Mouse (Mus musculus) embryonic fibroblast, embryonic 13.5 days (primary cell): Measurements from ENCODE around the gene Hbq1b. TPM values are rescaled to one million over a fixed set of nuclear protein-coding genes. Genes with fewer than 3 reads are reported as not detected.

Source experiments
- H3K27ac ChIP-seq: 2 replicates; pipeline ENCODE4 v1.5.1; 2012; ENCODE audit warnings: low read length, control low read depth, inconsistent platforms; ENCODE audit not compliant: insufficient read depth
- H3K4me1 ChIP-seq: 2 replicates; pipeline ENCODE4 v1.6.1; 2011; ENCODE audit warnings: low read length; ENCODE audit not compliant: control insufficient read depth, insufficient read depth
- H3K4me3 ChIP-seq: 2 replicates; pipeline ENCODE4 v1.5.1; 2011; ENCODE audit warnings: mild to moderate bottlenecking, control low read depth, low read length; ENCODE audit not compliant: insufficient read depth
- CTCF ChIP-seq: IDR thresholded peaks from 2 replicates; pipeline ENCODE4 v1.5.1; 2011; ENCODE audit warnings: mild to moderate bottlenecking, control low read depth, low read length, moderate library complexity, borderline replicate concordance; ENCODE audit not compliant: insufficient read depth
- POLR2A ChIP-seq: IDR thresholded peaks from 2 replicates; pipeline ENCODE4 v1.6.1; 2011; ENCODE audit warnings: low read depth, mild to moderate bottlenecking, control low read depth, low read length, moderate library complexity
- polyA plus RNA-seq: library from polyadenylated mRNA; stranded (reverse); fragments of >200 nt; gene quantifications from 2 replicates; pipeline ENCODE4 v1.2.4, GENCODE M21; 2011; ENCODE audit warnings: low read depth; ENCODE audit not compliant: missing spikeins, insufficient read length

The Hbq1b gene
- polyA plus RNA-seq, 1 experiment: not detected

DNA sequence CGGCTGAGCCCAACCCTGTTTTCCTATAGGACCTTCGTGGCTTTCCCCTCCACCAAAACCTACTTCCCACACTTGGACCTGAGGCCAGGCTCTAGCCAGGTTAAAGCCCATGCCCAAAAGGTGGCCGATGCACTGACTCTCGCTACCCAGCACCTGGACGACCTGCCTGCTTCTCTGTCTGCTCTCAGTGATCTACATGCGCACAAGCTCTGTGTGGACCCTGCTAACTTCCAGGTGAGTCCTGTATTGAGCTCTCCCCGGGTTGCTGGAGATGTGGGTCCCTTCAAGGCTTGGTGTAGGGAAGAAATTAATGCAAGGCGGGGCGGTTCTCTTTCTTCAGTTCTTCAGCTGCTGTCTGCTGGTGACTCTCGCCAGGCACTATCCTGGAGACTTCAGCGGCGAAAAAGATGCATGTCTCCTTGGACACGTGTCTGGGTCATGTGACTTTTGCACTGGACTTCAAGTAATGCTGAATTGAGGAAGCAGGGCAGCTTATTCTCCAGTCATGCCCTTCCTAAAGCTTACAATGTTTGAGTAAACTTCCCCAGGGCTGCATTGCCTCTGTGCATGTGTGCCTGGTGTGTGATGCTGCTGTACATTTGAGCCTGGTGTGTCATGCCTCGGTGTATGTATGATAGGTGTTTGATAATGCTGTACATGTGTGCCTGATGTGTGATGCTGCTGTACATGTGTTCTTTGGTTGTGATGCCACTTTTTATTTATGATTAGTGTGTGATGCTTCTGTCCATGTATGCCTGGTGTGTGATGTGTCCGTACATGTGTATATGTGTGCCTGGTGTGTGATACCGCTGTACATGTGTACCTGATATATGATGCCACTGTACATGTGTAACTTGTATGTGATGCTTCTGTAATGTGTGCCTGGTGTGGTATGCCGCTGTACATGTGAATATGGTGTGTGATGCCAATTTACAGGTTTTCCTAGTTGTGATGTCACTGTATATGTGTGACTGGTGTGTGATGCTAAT, 13.8 kb downstream of the Hbq1b start:
- TF ChIP-seq POLR2A (no peak), CTCF (no peak)
- no peak overlapping the region for H3K4me3 ChIP-seq
- no peak overlapping the region for H3K27ac ChIP-seq
- H3K4me1 ChIP-seq: no peaks in the 10 kb centered on the region

DNA sequence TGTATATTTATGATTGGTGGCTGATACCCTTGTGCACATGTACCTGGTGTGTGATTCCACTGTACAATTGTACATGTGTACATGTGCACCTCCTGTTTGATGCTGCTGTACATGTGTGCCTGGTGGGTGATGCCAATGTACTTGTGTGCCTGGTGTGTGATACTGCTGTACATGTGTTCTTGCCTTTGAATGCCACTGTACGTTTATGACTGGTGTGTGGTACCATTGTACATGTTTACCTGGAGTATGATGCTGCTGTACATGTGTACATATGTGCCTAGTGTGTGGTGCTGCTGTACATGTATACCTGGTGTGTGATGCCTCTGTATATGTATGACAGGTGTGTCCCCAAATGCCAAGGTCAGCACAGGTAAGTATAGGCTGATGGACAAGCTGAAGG, 14.7 kb downstream of the Hbq1b start:
- Histone ChIP-seq H3K27ac (no peak overlapping the region), H3K4me1 (no peaks in the 10 kb centered on the region), H3K4me3 (no peak overlapping the region)
- TF ChIP-seq CTCF (no peak), POLR2A (no peak)

DNA sequence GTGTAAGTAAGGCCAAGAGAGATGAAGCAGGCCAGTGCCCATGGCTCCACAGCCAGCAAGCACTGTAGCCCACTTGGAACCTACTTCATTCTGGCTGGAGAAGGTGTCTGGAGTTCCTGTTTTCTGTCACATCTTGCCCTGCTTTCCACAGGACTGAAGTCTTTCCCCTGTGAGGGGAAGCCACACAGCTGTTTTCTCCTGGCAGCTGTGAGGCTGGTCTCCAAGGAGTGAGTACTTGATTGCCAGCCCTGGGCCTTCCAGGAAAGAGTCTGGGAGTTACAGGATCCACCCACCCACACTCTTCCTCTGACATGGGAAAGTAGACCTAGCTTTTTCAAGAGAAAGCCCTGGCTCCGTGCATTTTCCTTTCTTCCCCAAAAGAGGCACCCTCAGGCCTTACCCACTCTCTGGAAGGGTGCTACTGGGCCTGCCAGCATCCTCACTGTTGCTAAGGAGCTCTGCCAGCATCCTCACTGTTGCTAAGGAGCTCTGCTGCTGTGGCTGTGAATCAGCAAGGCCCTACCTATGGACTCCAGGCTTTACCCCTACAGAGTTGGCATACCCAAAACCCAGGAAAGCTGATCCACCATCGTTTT, 16.2 kb downstream of the Hbq1b start:
- H3K27ac ChIP-seq: no peak overlapping the region
- TF ChIP-seq POLR2A (no peak), CTCF (no peak)
- no peaks in the 10 kb centered on the region for H3K4me1 ChIP-seq
- H3K4me3 ChIP-seq: no peak overlapping the region

DNA sequence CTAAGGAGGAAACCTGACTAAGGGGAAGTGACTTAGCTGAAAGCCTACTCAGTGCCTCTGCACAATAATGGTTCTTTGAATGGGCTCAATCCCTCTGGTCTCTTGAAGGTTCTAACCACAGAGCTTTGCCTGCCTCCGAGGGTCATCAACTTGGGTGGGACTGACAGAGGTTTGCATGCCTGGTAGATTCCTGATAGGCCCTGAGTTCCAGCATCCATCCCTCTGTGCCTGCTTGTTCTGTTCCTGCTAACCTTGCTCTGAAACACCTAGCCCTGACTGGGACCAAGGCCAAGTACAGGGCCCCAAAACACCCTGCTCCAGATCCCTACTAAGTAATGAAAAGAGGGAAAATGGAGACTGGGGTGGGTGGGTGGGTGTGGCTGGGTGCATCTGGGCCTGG, 16.7 kb downstream of the Hbq1b start:
- H3K4me1 ChIP-seq: no peaks in the 10 kb centered on the region
- no peak for TF ChIP-seq POLR2A
- no peak for TF ChIP-seq CTCF
- H3K4me3 ChIP-seq: no peak overlapping the region
- H3K27ac ChIP-seq: no peak overlapping the region

DNA sequence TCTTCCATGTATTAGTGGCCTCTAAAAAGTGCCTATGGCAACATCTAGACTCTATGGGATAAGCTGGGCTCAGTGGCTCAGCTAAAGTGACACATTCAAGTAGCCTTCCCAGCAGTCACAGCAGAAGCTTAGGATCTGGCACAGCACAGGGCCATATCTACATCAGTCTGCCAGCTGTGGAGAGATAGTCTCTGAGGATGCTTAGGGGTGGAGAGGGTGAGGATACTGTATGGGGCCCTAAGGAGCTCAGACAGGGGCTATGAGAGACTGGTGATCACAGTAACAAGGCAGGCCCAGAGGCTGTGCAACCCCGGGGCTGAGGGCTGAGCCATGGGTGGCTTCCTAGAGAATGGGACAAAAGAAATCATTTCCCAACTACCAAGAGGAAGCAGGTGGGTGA, 20.2 kb downstream of the Hbq1b start:
- TF ChIP-seq CTCF (no peak), POLR2A (no peak)
- Histone ChIP-seq H3K4me3 (no peak overlapping the region), H3K27ac (no peak overlapping the region), H3K4me1 (no peaks in the 10 kb centered on the region)

DNA sequence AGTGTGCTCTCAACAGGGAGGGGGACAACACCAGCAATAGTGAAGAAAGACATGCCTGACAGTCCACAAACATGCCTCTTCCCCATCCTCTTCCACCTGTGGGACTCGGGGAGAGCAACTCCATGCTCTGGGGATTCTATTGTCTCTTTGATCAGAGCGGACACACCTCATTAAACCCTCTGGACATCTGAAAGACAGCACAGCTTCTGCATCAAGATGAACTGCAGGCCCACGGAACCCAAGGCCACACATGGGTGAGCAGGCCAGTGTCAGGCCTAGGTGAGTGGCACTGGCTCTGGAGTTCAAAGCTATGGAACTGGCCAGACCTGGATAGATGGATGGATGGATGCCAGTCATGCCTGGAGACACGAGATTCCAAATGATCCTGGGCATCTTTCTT, 22.7 kb downstream of the Hbq1b start:
- TF ChIP-seq CTCF (no peak), POLR2A (no peak)
- H3K27ac ChIP-seq: no peak overlapping the region
- H3K4me3 ChIP-seq: no peak overlapping the region
- no peaks in the 10 kb centered on the region for H3K4me1 ChIP-seq

DNA sequence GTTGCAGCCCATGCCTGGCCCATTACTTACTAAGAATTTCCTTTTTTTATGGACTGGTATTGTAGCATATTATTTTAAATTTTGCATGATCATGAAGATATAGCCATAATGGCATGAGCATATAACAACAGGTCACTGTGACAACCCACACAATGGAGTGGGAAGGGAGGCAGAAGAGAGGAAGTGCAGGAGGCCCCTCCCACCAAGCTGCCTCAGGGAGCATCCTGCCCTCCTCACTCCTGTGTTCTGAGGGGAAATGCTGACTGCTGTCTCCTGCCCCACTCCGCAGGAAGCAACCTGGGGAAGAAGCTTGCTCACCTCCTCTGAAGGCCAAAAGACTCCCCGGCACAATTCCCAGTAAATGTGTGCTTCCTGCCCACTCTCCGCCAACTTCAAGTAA, 23.2 kb downstream of the Hbq1b start:
- Histone ChIP-seq H3K4me3 (no peak overlapping the region), H3K27ac (no peak overlapping the region), H3K4me1 (no peaks in the 10 kb centered on the region)
- TF ChIP-seq CTCF (no peak), POLR2A (no peak)

DNA sequence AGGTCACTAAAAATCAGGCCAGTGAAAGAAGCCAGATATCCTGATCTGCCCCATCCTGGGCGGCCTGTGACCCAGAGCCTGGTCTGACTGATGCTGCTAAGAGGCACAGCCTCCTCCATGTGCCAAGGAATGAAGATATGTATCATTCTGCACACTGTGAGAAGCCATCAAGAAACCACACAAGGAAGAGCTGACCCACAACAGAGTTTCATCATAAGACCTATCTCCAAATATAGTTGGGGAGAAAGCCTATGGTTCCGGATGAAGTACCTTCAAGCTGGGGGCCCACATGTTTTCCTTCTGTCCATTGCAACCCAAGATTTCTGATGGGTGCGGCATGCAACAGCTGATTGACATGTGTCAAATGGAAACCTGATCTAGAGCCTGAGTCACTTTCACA, 29.2 kb downstream of the Hbq1b start:
- Histone ChIP-seq H3K4me1 (0 out of 2 replicates have a peak, but pooled peaks cover 4% of the 10 kb centered on the region), H3K27ac (no peak overlapping the region), H3K4me3 (no peak overlapping the region)
- TF ChIP-seq POLR2A: no peak
- TF ChIP-seq CTCF: no peak

DNA sequence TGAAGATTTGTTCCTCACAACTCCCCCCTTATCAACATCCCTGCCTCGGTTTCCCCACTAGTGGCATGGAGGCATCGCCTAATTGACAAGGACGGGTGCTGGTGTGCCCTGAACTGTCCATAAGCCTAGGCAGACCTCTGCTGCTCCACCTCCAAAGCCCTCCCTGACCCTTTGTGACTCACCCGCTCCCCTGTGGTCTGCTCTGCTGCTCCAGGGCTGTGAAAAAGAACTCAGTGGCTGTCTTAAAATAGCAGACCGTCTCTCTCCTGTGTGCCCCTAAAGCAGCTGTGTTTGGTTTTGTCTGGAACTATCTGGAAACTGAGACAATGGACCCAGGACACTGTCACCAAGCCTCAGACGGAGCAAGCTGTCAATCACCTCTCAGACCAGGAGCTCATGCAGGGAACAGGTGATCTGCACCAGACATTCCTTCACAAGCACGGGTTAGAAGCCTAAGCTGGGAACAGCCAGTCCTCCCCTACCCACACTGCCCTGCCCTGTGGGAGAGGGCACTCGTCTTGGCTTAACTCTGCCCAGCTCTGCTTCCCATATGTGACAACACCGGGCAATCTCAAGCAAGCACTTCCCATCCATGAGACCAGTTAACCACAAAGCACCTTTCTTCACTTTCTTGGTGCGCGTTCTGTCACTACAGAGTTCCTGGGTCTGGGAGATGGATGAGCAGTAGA, 33.9 kb downstream of the Hbq1b start:
- no peak for TF ChIP-seq POLR2A
- TF ChIP-seq CTCF: no peak
- Histone ChIP-seq H3K27ac (no peak overlapping the region), H3K4me3 (no peak overlapping the region), H3K4me1 (0 out of 2 replicates have a peak, but pooled peaks cover 4% of the 10 kb centered on the region)

DNA sequence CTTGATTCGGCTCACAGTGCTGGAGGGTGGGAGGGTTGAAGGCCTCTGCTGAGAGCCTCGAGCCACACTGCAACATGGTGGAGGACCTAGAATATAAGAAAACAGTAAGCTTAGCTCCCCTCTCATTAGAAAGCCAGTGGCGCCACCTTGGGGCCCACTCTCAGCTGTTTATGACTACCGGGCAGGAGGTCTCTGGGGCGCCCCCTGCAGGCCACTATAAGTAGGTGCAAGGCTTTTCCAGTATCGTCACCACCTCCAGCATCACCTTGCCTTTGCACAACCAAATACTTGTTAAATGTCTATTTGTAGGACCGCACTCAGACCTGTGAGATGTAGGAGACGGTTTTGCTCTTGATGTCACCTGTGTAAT, 34.4 kb downstream of the Hbq1b start:
- Histone ChIP-seq H3K4me3 (no peak overlapping the region), H3K27ac (no peak overlapping the region), H3K4me1 (0 out of 2 replicates have a peak, but pooled peaks cover 4% of the 10 kb centered on the region)
- TF ChIP-seq POLR2A (no peak), CTCF (0 out of 2 replicates have a peak, but pooled peaks have one; percentile 10)
